Mouse (Mus musculus) ES-Bruce4 (cell line): Measurements from ENCODE around the gene Baiap2l1. TPM values are rescaled to one million over a fixed set of nuclear protein-coding genes. Genes with fewer than 3 reads are reported as not detected.

Experiments used
- H3K27ac ChIP-seq: 2 replicates; pipeline ENCODE4 v1.5.1; 2012; ENCODE audit warnings: low read length, inconsistent platforms; ENCODE audit not compliant: insufficient read depth
- H3K27me3 ChIP-seq: 2 replicates; pipeline ENCODE4 v1.6.1; 2012; ENCODE audit warnings: mild to moderate bottlenecking, low read length, inconsistent platforms; ENCODE audit not compliant: control insufficient read depth, poor library complexity, insufficient read depth, severe bottlenecking
- H3K36me3 ChIP-seq: 2 replicates; pipeline ENCODE4 v1.6.1; 2012; ENCODE audit warnings: inconsistent platforms, mild to moderate bottlenecking, low read length, moderate library complexity; ENCODE audit not compliant: control insufficient read depth, poor library complexity, insufficient read depth, severe bottlenecking
- H3K4me1 ChIP-seq: one replicate; pipeline ENCODE4 v1.8.1; 2011; ENCODE audit warnings: low read length; ENCODE audit not compliant: control insufficient read depth, insufficient read depth
- H3K4me3 ChIP-seq: 2 replicates; pipeline ENCODE4 v1.5.1; 2011; ENCODE audit warnings: low read depth, mild to moderate bottlenecking, low read length
- H3K9ac ChIP-seq: 2 replicates; pipeline ENCODE4 v1.6.1; 2012; ENCODE audit warnings: low read depth, mild to moderate bottlenecking, inconsistent platforms; ENCODE audit not compliant: poor library complexity, severe bottlenecking
- H3K9me3 ChIP-seq: replicated peaks from 2 replicates; pipeline ENCODE4 v1.6.1; 2012; ENCODE audit warnings: mild to moderate bottlenecking, low read length, inconsistent platforms; ENCODE audit not compliant: control insufficient read depth, poor library complexity, insufficient read depth, severe bottlenecking
- CTCF ChIP-seq: IDR thresholded peaks from one replicate; pipeline ENCODE4 v1.8.1; 2011; ENCODE audit warnings: low read depth, low read length
- EP300 ChIP-seq: IDR thresholded peaks from 2 replicates; pipeline ENCODE4 v1.6.1; 2011; ENCODE audit warnings: low read depth, low read length; ENCODE audit not compliant: insufficient read depth
- POLR2A ChIP-seq: IDR thresholded peaks from one replicate; pipeline ENCODE4 v1.8.1; 2011; ENCODE audit warnings: low read length; ENCODE audit not compliant: insufficient read depth
- polyA plus RNA-seq: library from polyadenylated mRNA; stranded (reverse); fragments of >200 nt; gene quantifications from 2 replicates; pipeline ENCODE4 v1.2.4, GENCODE M21; 2011; ENCODE audit warnings: low read depth; ENCODE audit not compliant: missing spikeins, insufficient read depth, insufficient read length

The Baiap2l1 gene
- polyA plus RNA-seq, 1 experiment = 18.2 TPM

DNA sequence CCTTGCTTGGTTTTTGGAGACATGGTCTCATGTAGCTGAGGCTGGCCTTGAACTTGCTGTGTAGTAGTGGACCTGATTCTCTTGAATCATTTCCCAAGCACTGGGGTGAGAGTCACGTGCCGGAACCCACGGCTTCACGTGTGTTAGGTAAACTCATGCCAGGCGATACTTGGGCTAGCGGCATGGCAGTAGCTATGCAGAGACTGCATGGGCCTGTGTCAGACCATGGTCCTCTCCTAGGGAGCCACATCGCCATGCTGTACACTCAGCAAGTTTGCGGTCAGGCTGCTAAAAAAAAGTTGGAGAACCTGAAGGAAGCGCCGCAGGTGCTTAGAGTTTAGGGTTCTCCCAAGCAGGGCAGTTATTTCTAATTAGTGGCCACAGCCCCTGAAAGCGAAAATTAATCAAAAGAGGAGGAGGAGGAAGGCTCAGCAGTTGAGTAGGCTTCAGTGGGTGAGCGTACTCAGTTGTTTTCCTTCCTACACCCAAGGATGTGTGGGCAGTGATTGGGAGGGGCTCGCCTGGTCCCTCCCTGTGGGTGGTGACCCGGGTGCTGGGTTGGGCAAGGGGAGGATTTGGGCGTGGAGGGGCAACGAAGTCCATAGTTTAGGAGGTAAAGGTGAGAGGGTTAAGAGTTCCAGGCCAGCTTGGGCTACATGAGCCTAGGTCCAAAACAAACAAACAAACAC is 103.6 kb downstream of the Baiap2l1 start:
- peak overlapping the region; percentile 51 for H3K4me3 ChIP-seq
- H3K27ac ChIP-seq = 0 out of 2 replicates have a peak overlapping the region, but pooled peaks have one; percentile 28
- no peaks in the 10 kb centered on the region for H3K27me3 ChIP-seq
- H3K36me3 ChIP-seq = no peaks in the 10 kb centered on the region
- H3K9me3 ChIP-seq = peaks cover 3% of the 10 kb centered on the region; the same call in 1 of the 2 replicates
- TF ChIP-seq CTCF (no peak), POLR2A (no peak), EP300 (no peak)
- peak overlapping the region; percentile 30 for H3K9ac ChIP-seq
- H3K4me1 ChIP-seq = peaks cover 8% of the 10 kb centered on the region

DNA sequence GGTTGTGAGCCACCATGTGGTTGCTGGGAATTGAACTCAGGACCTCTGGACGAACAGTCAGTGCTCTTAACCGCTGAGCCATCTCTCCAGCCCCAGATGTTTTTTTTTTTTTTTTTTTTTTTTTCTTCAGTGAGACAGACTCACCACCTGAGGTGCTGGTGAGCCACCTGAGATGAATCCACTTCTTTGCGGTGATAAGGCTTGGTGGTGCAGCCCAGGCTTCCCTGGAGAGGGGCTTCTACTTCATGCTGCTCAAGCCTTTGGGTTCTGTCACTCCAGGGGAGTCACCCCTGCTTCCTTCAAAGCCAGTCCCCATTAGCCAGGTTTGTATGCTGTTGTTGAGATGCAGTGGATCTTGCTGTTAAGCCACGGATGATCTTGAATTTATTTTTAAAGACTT is 104.7 kb downstream of the Baiap2l1 start:
- no peaks in the 10 kb centered on the region for H3K36me3 ChIP-seq
- H3K4me3 ChIP-seq = no peak overlapping the region
- peaks cover 3% of the 10 kb centered on the region; the same call in 1 of the 2 replicates for H3K9me3 ChIP-seq
- peaks cover 5% of the 10 kb centered on the region for H3K4me1 ChIP-seq
- H3K9ac ChIP-seq = no peak overlapping the region
- TF ChIP-seq POLR2A (no peak), CTCF (no peak), EP300 (no peak)
- no peak overlapping the region for H3K27ac ChIP-seq
- H3K27me3 ChIP-seq = no peaks in the 10 kb centered on the region

DNA sequence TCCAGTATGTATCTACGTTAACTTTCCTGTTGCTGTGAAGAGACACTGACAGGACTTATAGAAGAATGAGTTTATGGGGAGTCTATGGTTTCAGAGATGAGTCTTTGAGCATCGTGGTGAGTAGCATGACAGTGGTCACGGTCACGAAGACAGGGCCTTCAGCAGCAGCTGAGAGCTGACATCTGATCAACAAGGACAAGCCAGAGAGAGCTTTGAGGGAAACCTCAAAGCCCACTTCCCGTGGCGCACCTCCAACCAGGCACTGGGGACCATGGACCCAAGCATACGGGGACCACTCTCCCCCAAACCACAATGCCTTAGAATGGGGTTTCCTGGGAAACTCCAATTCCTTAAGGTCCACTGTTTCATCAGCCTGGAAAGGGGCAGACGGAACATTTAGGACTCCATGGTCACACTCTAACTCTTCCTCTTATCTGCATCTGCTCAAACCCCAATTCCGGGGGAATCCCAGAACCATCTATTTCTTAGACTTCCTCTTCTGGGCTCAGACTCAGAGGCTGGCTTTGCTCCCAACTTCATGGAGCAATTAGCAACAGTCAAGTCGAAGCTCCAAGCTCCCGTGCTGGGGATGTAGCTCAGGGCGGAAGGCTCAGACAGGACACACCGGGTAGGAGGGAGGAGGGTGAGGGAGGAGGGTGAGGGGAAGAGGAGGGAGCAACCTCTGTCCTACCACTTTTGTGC is 105.9 kb downstream of the Baiap2l1 start:
- H3K9me3 ChIP-seq = peaks cover 3% of the 10 kb centered on the region; the same call in 1 of the 2 replicates
- H3K4me3 ChIP-seq = no peak overlapping the region
- no peaks in the 10 kb centered on the region for H3K36me3 ChIP-seq
- no peak overlapping the region for H3K9ac ChIP-seq
- no peak overlapping the region for H3K27ac ChIP-seq
- TF ChIP-seq POLR2A (no peak), EP300 (no peak), CTCF (no peak)
- peaks cover 5% of the 10 kb centered on the region for H3K4me1 ChIP-seq
- H3K27me3 ChIP-seq = no peaks in the 10 kb centered on the region

DNA sequence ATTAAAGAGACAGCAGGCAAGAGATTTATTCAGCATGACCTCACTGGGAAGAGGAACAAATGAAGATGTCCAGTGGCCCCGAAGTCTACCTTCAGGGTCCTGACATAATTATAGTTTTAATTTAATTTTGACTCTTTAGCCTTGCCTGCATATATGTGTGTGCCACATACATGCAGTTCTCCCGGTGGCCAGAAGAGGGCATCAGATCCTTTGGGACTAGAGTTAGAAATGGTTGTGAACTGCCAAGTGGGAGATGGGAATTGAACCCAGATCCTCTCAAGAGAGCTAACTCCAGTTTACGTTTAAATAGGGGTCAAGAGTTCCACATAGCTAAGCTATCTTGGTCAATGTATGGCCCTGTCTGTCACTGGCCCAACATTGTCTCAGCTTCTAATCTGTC is 108.0 kb downstream of the Baiap2l1 start:
- no peak overlapping the region for H3K27ac ChIP-seq
- no peak overlapping the region for H3K4me3 ChIP-seq
- H3K9me3 ChIP-seq = peaks cover 3% of the 10 kb centered on the region; the same call in 1 of the 2 replicates
- no peak for TF ChIP-seq EP300
- no peak for TF ChIP-seq POLR2A
- no peak for TF ChIP-seq CTCF
- H3K36me3 ChIP-seq = no peaks in the 10 kb centered on the region
- H3K9ac ChIP-seq = no peak overlapping the region
- H3K4me1 ChIP-seq = peaks cover 2% of the 10 kb centered on the region
- no peaks in the 10 kb centered on the region for H3K27me3 ChIP-seq

DNA sequence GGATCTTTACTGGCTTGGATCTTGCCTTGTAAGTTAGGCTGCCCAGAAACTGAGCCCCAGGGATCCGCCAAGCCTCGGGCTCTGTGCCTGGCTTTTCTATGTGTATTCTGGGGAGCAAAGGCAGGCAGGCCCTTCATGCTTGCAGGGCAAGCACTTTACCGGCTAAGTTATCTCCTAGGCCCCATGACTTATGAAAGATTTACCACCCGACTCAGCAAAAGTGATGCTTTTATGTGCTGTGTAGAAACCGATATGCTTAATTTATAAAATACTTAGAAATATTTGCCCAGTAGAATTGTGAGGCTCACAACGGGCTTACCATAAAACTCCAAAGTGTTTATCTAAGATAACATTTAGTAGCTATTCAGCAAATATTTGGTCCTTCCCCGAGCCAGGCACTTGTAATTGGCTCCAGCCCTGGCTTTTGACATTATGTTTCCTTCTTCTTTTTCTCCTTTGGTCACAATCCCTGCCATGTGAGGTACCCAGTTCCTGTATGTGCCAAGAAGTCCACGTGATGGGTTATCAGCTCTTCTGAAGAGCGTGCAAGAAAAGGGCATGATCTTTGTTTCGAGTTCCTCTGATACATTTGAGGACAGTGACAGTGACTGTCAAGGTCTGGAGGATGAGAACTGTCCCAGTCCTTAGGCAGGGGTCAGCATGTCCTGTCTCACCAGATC is 109.9 kb downstream of the Baiap2l1 start:
- H3K9ac ChIP-seq = no peak overlapping the region
- H3K4me1 ChIP-seq = no peaks in the 10 kb centered on the region
- no peaks in the 10 kb centered on the region for H3K27me3 ChIP-seq
- no peak overlapping the region for H3K4me3 ChIP-seq
- TF ChIP-seq POLR2A = no peak
- no peak for TF ChIP-seq EP300
- TF ChIP-seq CTCF = no peak
- H3K9me3 ChIP-seq = peaks cover 3% of the 10 kb centered on the region; the same call in 1 of the 2 replicates
- no peaks in the 10 kb centered on the region for H3K36me3 ChIP-seq
- no peak overlapping the region for H3K27ac ChIP-seq
